Mouse (Mus musculus) adipose tissue, adult 10 weeks (tissue): Measurements from ENCODE around the gene Pak6. TPM values are rescaled to one million over a fixed set of nuclear protein-coding genes. Genes with fewer than 3 reads are reported as not detected.

ENCODE experiments used
- polyA plus RNA-seq: library from polyadenylated mRNA; stranded (reverse); fragments of 350-450 nt; fragmentation: Illumina TruSeq; extraction: RNeasy Lipid Tissue Mini Kit (QIAGEN cat#74804); gene quantifications from one replicate; pipeline ENCODE4 v1.2.3, GENCODE M21; 2014; ENCODE audit warnings: low read depth, low replicate concordance

Pak6 gene
- polyA plus RNA-seq: 1.5 TPM

DNA sequence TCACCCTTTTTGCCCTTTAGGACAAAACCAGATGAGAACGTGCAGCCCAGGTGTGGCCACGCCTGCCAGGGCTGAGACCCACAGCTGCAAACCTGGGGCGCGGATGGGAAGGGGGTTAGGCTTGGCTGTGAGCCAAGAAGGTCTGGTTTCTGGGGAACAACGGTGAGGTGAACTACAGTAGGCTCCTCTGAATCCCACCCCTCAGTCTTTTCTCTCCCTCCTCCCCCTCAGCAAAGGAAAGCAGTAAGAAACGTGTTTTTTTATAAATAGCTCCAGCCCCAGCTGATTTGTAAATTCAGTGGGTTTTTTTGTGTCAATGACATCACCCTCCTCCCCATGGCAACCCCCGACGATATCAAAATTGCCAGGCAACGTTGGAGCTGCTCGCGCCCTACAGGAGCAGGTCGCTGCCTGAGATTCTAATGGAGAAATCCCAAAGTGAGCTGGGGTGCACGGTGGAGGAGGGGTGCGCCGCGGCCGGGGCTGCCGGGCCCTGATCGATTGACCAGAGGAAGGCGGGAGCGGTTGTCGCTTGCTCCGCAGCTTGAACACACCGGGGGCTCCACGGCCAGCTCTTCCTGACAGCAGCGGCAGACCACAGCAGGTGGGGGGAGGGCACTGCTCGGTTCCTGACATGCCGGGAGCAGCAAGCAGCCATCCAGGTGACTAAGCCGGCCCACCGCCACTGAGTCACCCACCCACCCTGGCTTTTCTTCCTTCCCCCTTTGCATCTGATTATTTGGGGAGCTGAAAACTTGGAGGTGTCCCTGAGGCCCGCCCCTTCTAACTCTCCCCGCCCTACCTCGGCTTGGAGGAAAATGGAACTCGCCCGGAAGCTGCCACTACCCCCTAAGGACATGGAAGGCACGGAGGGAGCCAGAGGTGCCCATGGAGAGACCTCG, at the start of gene Pak6:
TSS of gene Pak6 (plus strand) at position 402 of the 902 bp plus-strand sequence.

DNA sequence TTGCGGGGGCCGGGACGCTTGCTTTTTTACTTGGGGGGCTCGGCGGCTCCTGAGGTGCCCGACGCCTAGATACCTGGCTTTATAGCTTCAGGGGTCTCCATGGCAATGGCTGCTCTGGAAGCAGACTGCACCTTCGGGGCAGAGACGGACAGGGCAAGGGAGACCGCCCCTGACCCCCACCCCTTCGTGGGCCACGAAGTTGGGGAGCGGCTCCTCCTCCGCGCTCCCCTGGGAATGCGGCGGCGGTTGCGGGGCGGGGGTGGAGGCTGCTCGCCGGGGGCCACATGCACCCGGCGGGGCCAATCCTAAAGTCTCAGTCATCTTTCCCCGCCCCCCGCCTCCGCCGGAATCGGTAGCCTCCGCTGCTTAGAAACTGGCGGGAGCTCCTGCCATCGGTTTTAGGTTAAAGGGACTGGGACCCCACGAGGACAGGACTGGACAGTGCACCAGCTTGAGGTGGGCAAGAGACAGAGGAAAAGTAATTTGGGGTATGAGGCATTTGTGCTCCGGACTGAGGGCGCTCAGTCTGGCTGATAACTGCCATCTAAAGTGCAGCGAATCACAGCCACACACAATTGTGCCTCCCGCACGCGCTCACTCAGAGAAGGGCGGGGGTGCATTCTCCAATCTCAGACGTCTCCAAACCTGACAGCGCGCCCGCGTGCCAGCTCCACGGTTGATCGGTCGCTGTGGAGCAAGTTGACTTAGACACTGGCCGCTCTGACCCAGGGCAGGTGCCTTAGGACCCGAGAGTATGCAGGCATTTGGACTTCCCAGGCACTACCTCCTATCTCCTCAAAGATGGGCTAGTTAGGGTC, 41.0 kb downstream of the Pak6 start, which contains the start of gene Ankrd63:
TSS of gene Ankrd63 (minus strand) at position 51 of the 818 bp plus-strand sequence.

DNA sequence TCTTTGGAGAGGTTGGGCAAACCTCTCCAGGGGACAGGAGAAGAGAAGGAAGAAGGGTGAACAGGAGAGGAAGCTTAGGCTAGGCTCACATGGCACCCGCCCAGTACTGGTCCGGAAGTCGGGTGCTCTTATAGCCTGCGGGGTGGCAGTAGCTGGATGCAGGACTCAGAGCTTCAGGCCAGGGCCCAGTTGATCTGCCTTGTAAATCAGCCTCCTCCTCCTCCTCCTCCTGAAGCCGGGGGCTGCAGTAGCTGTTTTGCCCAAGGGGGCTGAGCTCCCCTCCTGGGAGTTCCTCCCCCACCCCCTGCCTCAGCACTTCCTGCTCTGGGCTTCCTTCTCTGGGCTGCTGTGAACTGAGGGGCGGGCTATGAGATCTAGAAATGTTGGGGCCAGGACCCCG, 65.2 kb downstream of the Pak6 start, which contains the start of gene Plcb2:
TSS of gene Plcb2 (minus strand) at position 102 of the 400 bp plus-strand sequence.

DNA sequence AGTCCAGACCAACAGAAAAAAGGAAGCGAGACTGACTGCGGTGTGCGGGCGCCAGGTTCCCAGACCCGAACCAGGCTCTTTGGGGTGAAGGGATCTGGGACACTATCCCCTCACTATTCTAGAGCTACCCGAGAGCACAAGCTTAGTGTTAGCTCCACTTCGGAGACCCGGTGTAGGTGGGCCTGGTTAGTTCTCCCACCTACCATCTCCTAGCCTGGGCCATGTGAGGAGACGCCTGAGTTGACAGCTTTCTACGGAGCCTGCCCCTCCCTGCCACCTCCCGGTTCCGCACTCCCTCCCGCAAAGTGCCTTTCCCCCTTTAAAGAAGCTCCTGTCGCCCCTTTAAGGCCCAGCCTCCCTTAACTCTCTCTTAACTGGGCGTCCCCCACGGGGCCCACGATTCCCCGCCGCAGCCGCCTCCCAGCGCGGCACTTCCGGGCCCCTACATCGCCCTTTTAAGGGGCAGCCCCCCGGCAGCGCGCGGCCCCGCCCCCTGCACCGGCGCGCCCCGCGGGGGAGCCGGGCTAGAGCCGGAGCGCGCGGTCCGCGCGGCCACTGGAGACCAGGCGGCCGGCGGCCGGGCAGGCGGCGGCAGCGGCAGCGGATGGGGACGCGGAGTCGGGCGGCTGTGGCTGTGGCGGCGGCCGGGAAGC, 82.3 kb downstream of the Pak6 start, which contains the start of gene Inafm2:
TSS of gene Inafm2 (plus strand) at position 527 of the 653 bp plus-strand sequence.

Other genes with a start within 250 kb of the Pak6 start
- 198 TPM for gene Srp14, start 183.6 kb upstream of the Pak6 start, polyA plus RNA-seq
- gene Bmf, start 113.6 kb upstream of the Pak6 start, polyA plus RNA-seq: 19.4 TPM
- gene Bub1b, start 65.1 kb upstream of the Pak6 start, polyA plus RNA-seq: 2.7 TPM
- not detected for gene Ankrd63, start 40.7 kb downstream of the Pak6 start, polyA plus RNA-seq
- 1.7 TPM for gene Plcb2, start 65.1 kb downstream of the Pak6 start, polyA plus RNA-seq
- 20.1 TPM for gene Inafm2, start 82.5 kb downstream of the Pak6 start, polyA plus RNA-seq
- gene Ccdc9b, start 99.4 kb downstream of the Pak6 start, polyA plus RNA-seq: 13.0 TPM
- gene Phgr1, start 109.5 kb downstream of the Pak6 start, polyA plus RNA-seq: not detected
- 1.5 TPM for gene Disp2, start 116.4 kb downstream of the Pak6 start, polyA plus RNA-seq
- gene Knstrn, start 150.7 kb downstream of the Pak6 start, polyA plus RNA-seq: 6.8 TPM
- gene Ivd, start 198.7 kb downstream of the Pak6 start, polyA plus RNA-seq: 187 TPM
- gene Bahd1, start 237.1 kb downstream of the Pak6 start, polyA plus RNA-seq: 24.3 TPM